Mouse (Mus musculus): ENCODE results near the gene Adarb1. TPM values are rescaled to one million over a fixed set of nuclear protein-coding genes. Genes with fewer than 3 reads are reported as not detected.
A peak's percentile ranks its signal among the peaks of the same experiment; 100 is the strongest.

Gene Adarb1
- polyA plus RNA-seq, 1 experiment from 2014 or later = 5.4 TPM

- DNase-seq (ENCODE audit: low spot score) (no peak), ATAC-seq (ENCODE audit: low read depth) (no peak)
- Histone ChIP-seq H3K9ac (ENCODE audit: low read depth, low read length) (no peak overlapping the region), H3K4me1 (ENCODE audit: control insufficient read depth, insufficient read depth, low read length) (0 out of 2 replicates have a peak, but pooled peaks cover 2% of the 10 kb centered on the region), H3K27me3 (replicated peaks; ENCODE audit: control insufficient read depth, insufficient read depth, low read length) (0 out of 2 replicates have a peak, but pooled peaks cover 5% of the 10 kb centered on the region), H3K27ac (replicated peaks; ENCODE audit: low read depth, low read length) (no peak overlapping the region), H3K4me2 (ENCODE audit: low read depth, low read length) (no peak overlapping the region), H3K36me3 (ENCODE audit: control insufficient read depth, insufficient read depth, low read length) (no peaks in the 10 kb centered on the region), H3K9me3 (ENCODE audit: control insufficient read depth, low read length) (no peaks in the 10 kb centered on the region), H3K4me3 (ENCODE audit: low read depth, low read length) (no peak overlapping the region)
- 71% methylated on average over 4 of the region's 4 CpGs for WGBS
Measured at GRCm38 (mm10) chr10:77341059-77341458, 77.0 kb downstream of the Adarb1 start.

DNA sequence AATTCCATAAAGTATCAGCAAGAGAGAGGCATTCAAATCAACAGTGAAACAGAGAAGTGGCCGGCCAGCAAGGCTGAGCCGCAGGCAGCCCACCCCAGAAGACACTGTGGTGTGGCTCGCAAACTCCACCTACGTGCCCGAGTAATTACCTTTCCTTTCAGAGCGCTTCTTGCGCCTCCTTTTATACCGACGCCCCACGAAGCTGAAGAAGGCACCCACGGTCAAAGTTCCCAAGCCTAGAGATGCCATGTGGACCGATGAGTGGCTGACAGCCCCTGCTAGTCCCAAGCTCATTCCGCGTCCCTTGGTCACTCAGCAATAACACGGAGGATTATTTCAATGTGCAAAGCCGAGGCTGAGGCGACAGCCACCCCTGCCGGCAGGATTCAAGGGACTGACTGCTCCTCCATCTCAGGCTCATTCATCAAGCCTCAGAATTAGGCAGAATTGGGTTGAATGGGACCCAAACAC lies 78.2 kb downstream of the Adarb1 start:
- ATAC-seq (ENCODE audit: low read depth) (no peak), DNase-seq (ENCODE audit: low spot score) (peak; percentile 53)
- Histone ChIP-seq H3K27me3 (replicated peaks; ENCODE audit: control insufficient read depth, insufficient read depth, low read length) (0 out of 2 replicates have a peak, but pooled peaks cover 5% of the 10 kb centered on the region), H3K4me2 (ENCODE audit: low read depth, low read length) (peak overlapping the region; percentile 70), H3K4me3 (ENCODE audit: low read depth, low read length) (peak overlapping the region; percentile 31), H3K4me1 (ENCODE audit: control insufficient read depth, insufficient read depth, low read length) (0 out of 2 replicates have a peak, but pooled peaks cover 2% of the 10 kb centered on the region), H3K9me3 (ENCODE audit: control insufficient read depth, low read length) (no peaks in the 10 kb centered on the region), H3K9ac (ENCODE audit: low read depth, low read length) (peak overlapping the region; percentile 60), H3K36me3 (ENCODE audit: control insufficient read depth, insufficient read depth, low read length) (no peaks in the 10 kb centered on the region), H3K27ac (replicated peaks; ENCODE audit: low read depth, low read length) (no peak overlapping the region)
- WGBS = 17% methylated on average over 18 of the region's 18 CpGs

DNA sequence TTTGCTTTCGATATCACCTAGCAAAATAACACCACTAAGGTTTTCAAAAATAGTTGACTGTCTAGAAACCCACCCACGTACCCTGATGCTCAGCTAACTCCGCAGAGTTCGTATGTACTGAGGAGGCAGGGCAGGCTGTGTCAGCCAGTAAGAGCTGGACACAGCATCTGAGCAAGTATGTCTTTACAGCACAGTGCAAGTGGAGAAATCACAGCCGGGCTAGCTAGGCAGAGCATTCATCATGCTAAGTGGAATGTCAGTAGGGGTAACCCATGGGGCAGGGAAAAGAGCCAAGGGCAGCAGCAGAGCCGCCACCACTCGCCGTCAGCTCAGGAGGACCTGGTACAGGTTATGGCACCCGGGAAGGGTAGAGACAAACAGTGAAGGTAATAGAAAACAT lies 84.6 kb downstream of the Adarb1 start:
- Histone ChIP-seq H3K4me3 (ENCODE audit: low read depth, low read length) (no peak overlapping the region), H3K9me3 (ENCODE audit: control insufficient read depth, low read length) (no peaks in the 10 kb centered on the region), H3K27me3 (replicated peaks; ENCODE audit: control insufficient read depth, insufficient read depth, low read length) (no peaks in the 10 kb centered on the region), H3K36me3 (ENCODE audit: control insufficient read depth, insufficient read depth, low read length) (no peaks in the 10 kb centered on the region), H3K9ac (ENCODE audit: low read depth, low read length) (no peak overlapping the region), H3K4me1 (ENCODE audit: control insufficient read depth, insufficient read depth, low read length) (no peaks in the 10 kb centered on the region), H3K4me2 (ENCODE audit: low read depth, low read length) (peak overlapping the region; percentile 21), H3K27ac (replicated peaks; ENCODE audit: low read depth, low read length) (no peak overlapping the region)
- DNase-seq (ENCODE audit: low spot score) = no peak
- WGBS = 73% methylated on average over 9 of the region's 9 CpGs
- no peak for ATAC-seq (ENCODE audit: low read depth)

DNA sequence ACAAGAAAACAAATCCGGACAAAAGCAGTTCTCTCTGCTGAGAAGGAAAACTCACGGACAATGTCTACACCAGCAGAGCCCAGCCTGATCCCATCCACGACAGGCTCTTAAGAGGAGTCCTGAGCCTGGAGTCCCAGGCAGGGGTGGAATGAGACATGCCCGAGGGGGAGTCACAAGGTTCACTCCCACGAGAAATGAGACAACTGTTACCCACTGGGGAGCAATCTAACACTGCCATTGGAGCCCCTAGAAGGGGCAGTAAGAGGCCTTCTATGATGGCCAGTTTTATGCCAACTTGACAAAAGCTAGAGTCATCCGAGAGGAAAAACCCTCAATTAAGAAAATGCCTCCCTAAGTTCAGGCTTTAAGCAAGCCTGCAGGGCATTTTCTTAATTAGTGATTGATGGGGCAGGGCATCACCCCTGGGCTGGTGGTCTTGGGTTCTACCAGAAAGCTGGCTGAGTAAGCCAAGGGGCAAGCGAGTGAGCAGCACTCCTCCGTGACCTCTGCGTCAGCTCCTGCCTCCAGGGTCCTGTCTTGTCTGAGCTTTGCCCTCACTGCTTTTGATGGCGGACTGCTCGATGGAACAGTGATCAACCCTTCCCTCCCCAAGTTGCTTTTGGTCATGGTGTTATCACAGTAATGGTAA lies 88.5 kb downstream of the Adarb1 start:
- Histone ChIP-seq H3K27me3 (replicated peaks; ENCODE audit: control insufficient read depth, insufficient read depth, low read length) (no peaks in the 10 kb centered on the region), H3K9ac (ENCODE audit: low read depth, low read length) (no peak overlapping the region), H3K36me3 (ENCODE audit: control insufficient read depth, insufficient read depth, low read length) (no peaks in the 10 kb centered on the region), H3K9me3 (ENCODE audit: control insufficient read depth, low read length) (no peaks in the 10 kb centered on the region), H3K27ac (replicated peaks; ENCODE audit: low read depth, low read length) (no peak overlapping the region), H3K4me2 (ENCODE audit: low read depth, low read length) (no peak overlapping the region), H3K4me1 (ENCODE audit: control insufficient read depth, insufficient read depth, low read length) (no peaks in the 10 kb centered on the region), H3K4me3 (ENCODE audit: low read depth, low read length) (no peak overlapping the region)
- ATAC-seq (ENCODE audit: low read depth) (no peak), DNase-seq (ENCODE audit: low spot score) (no peak)
- 60% methylated on average over 11 of the region's 11 CpGs for WGBS

- peak; percentile 10 for DNase-seq (ENCODE audit: low spot score)
- no peak overlapping the region for H3K4me2 ChIP-seq (ENCODE audit: low read depth, low read length)
- H3K27ac ChIP-seq (replicated peaks; ENCODE audit: low read depth, low read length) = no peak overlapping the region
- no peak overlapping the region for H3K4me3 ChIP-seq (ENCODE audit: low read depth, low read length)
- no peak overlapping the region for H3K9ac ChIP-seq (ENCODE audit: low read depth, low read length)
- H3K4me1 ChIP-seq (ENCODE audit: control insufficient read depth, insufficient read depth, low read length) = no peaks in the 10 kb centered on the region
- no peak for ATAC-seq (ENCODE audit: low read depth)
- no peaks in the 10 kb centered on the region for H3K9me3 ChIP-seq (ENCODE audit: control insufficient read depth, low read length)
- 81% methylated on average over 6 of the region's 6 CpGs for WGBS
- H3K36me3 ChIP-seq (ENCODE audit: control insufficient read depth, insufficient read depth, low read length) = no peaks in the 10 kb centered on the region
- H3K27me3 ChIP-seq (replicated peaks; ENCODE audit: control insufficient read depth, insufficient read depth, low read length) = no peaks in the 10 kb centered on the region
Measured at GRCm38 (mm10) chr10:77324716-77325115, 93.4 kb downstream of the Adarb1 start.

GRCm38 (mm10) chr10:77321611-77322010 lies 96.5 kb downstream of the Adarb1 start:
- H3K4me3 ChIP-seq (ENCODE audit: low read depth, low read length) = no peak overlapping the region
- no peak overlapping the region for H3K9ac ChIP-seq (ENCODE audit: low read depth, low read length)
- no peaks in the 10 kb centered on the region for H3K4me1 ChIP-seq (ENCODE audit: control insufficient read depth, insufficient read depth, low read length)
- no peaks in the 10 kb centered on the region for H3K9me3 ChIP-seq (ENCODE audit: control insufficient read depth, low read length)
- no peaks in the 10 kb centered on the region for H3K27me3 ChIP-seq (replicated peaks; ENCODE audit: control insufficient read depth, insufficient read depth, low read length)
- DNase-seq (ENCODE audit: low spot score) (no peak), ATAC-seq (ENCODE audit: low read depth) (no peak)
- 87% methylated on average over 8 of the region's 8 CpGs for WGBS
- H3K4me2 ChIP-seq (ENCODE audit: low read depth, low read length) = no peak overlapping the region
- H3K36me3 ChIP-seq (ENCODE audit: control insufficient read depth, insufficient read depth, low read length) = no peaks in the 10 kb centered on the region
- no peak overlapping the region for H3K27ac ChIP-seq (replicated peaks; ENCODE audit: low read depth, low read length)

DNA sequence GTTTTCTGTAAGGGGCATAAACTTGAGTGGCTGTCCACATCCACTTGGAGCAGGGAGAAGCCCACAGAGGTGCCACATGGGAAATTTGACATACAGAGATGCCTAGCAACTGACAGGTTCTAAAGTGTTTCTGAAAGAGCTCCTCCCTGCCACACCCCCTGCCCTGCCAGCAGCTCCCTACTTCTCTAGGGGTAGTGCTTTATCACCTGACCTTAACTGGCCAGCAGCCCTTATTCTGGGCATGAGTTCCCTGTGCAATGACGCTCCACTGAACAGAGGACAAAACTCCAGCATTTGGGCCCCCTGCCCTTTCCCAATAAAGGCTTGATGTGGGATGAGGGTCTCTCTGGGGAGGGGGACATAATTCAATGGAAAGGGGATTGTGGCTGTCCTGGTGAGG lies 97.1 kb downstream of the Adarb1 start:
- no peaks in the 10 kb centered on the region for H3K9me3 ChIP-seq (ENCODE audit: control insufficient read depth, low read length)
- H3K4me2 ChIP-seq (ENCODE audit: low read depth, low read length) = no peak overlapping the region
- no peak for ATAC-seq (ENCODE audit: low read depth)
- DNase-seq (ENCODE audit: low spot score) = no peak
- H3K4me1 ChIP-seq (ENCODE audit: control insufficient read depth, insufficient read depth, low read length) = no peaks in the 10 kb centered on the region
- H3K27ac ChIP-seq (replicated peaks; ENCODE audit: low read depth, low read length) = no peak overlapping the region
- H3K27me3 ChIP-seq (replicated peaks; ENCODE audit: control insufficient read depth, insufficient read depth, low read length) = no peaks in the 10 kb centered on the region
- no peak overlapping the region for H3K4me3 ChIP-seq (ENCODE audit: low read depth, low read length)
- H3K36me3 ChIP-seq (ENCODE audit: control insufficient read depth, insufficient read depth, low read length) = no peaks in the 10 kb centered on the region
- no peak overlapping the region for H3K9ac ChIP-seq (ENCODE audit: low read depth, low read length)
- WGBS = 87% methylated on average over 1 of the region's 1 CpGs

DNA sequence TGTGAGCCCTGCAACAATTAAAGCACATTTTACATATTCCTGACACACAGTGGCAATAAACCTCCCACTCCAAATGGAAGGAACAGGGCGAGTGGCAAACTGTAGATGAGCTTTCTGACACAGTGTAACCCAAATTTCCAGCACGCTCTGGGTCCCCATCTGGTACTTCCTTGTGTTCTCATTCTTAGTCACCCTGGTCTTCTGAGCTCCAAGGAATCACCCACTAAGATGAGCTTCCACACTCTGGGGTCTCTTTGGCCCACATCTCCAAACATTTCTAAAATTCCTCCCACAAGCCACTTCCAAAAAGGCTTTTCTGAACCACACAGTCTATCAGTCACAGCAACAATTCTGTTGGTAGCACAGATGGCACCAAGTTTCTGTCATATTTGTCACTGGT lies 102.4 kb downstream of the Adarb1 start:
- H3K4me3 ChIP-seq (ENCODE audit: low read depth, low read length) = no peak overlapping the region
- no peak overlapping the region for H3K27ac ChIP-seq (replicated peaks; ENCODE audit: low read depth, low read length)
- DNase-seq (ENCODE audit: low spot score) = no peak
- no peaks in the 10 kb centered on the region for H3K36me3 ChIP-seq (ENCODE audit: control insufficient read depth, insufficient read depth, low read length)
- WGBS = 94% methylated on average over 2 of the region's 2 CpGs
- no peaks in the 10 kb centered on the region for H3K4me1 ChIP-seq (ENCODE audit: control insufficient read depth, insufficient read depth, low read length)
- ATAC-seq (ENCODE audit: low read depth) = no peak
- H3K27me3 ChIP-seq (replicated peaks; ENCODE audit: control insufficient read depth, insufficient read depth, low read length) = no peaks in the 10 kb centered on the region
- H3K9ac ChIP-seq (ENCODE audit: low read depth, low read length) = no peak overlapping the region
- H3K4me2 ChIP-seq (ENCODE audit: low read depth, low read length) = no peak overlapping the region
- no peaks in the 10 kb centered on the region for H3K9me3 ChIP-seq (ENCODE audit: control insufficient read depth, low read length)

DNA sequence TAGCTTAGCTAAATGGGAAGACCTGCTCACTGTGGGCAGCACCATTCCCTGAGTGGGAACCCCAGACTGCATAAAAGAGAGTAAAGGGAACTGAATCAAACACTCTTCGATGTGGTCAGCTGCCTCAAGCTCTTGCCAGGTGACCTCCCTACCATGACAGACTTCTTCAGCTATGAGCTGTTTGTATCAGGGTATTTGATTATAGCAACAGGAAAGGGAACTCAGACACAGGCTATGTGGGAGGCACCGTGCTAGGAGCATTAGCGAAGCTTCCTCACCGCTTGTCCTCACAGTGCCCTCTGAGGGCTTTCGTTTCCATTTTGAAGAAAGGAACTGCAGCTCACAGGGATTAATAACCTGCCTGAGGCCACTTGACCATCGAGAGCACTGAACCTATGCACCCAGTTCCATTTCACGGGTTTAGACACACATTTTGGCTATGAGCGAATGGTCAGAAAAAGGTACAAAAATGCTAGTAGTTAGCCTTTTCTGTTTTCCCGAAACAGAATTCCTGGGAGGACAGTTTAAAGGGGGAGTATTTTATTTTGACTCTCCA lies 103.3 kb downstream of the Adarb1 start:
- H3K4me1 ChIP-seq (ENCODE audit: control insufficient read depth, insufficient read depth, low read length) = no peaks in the 10 kb centered on the region
- H3K4me2 ChIP-seq (ENCODE audit: low read depth, low read length) = no peak overlapping the region
- no peaks in the 10 kb centered on the region for H3K36me3 ChIP-seq (ENCODE audit: control insufficient read depth, insufficient read depth, low read length)
- H3K9me3 ChIP-seq (ENCODE audit: control insufficient read depth, low read length) = no peaks in the 10 kb centered on the region
- no peak overlapping the region for H3K4me3 ChIP-seq (ENCODE audit: low read depth, low read length)
- no peak for ATAC-seq (ENCODE audit: low read depth)
- 73% methylated on average over 9 of the region's 9 CpGs for WGBS
- no peak overlapping the region for H3K27ac ChIP-seq (replicated peaks; ENCODE audit: low read depth, low read length)
- no peaks in the 10 kb centered on the region for H3K27me3 ChIP-seq (replicated peaks; ENCODE audit: control insufficient read depth, insufficient read depth, low read length)
- DNase-seq (ENCODE audit: low spot score) = no peak
- H3K9ac ChIP-seq (ENCODE audit: low read depth, low read length) = no peak overlapping the region

All from embryonic facial prominence, embryonic 14.5 days (tissue).